Mouse (Mus musculus) lung, postnatal 4 days (tissue): ENCODE results near the gene Acad10.

Source experiments
- DNase-seq, 2 experiments: peaks; one replicate each; pipeline ENCODE4 v3.0.0; 2021

The Acad10 gene

GRCm38 (mm10) chr5:121595758-121596157 lies 64.6 kb downstream of the Acad10 start:
- no peak for DNase-seq

- no peak for DNase-seq
Observed at GRCm38 (mm10) chr5:121594714-121595313, 65.5 kb downstream of the Acad10 start.

DNA sequence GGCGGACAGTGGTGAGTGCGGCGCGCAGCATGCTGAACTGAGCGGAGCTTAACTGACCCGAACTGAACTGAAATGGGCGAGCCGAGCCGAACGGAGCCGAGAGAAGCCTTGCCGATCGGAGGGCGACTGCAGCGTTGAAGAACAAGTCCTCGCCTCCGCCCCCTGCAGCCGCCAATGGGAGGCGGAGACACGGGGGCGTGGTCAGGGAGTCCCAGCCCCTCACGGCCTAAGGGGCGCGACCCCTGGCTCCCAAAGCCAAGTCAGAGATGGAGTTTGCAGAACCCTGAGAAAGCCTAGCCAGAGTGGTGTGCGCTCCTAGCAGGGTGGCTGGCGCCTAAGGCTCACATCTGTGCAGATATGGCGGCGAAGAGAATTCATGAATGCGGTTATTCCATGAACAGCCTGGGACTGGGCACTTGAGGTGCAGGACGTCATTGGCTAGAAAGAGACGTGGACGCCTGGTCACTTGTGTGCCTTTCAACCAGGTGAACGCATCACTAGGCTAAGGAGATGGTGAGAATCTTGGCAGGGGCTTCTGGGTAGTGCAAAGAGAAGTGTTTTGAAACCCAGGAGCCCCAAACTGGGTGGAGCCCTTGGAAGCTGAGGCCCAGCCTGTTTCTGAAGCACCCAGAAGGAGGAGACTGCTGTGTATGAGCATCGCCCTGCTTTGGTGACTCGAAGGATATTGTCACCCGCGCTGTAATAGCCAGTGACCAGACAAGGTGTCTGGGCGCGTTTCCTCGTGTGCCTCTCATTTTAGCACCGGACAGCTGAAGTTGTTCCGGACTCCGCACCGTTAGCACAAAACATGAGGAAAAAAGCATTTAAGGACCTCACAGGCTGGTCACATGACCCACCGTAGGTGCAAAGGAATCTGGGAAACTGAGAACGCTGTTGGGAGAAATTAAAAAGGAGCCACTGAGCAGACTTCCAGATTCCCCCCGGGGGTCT lies 66.6 kb downstream of the Acad10 start, which contains the start of gene Aldh2:
TSS of gene Aldh2 (minus strand) at position 374 of the 951 bp plus-strand sequence.
- DNase-seq = peak; percentile 90 to 95

DNA sequence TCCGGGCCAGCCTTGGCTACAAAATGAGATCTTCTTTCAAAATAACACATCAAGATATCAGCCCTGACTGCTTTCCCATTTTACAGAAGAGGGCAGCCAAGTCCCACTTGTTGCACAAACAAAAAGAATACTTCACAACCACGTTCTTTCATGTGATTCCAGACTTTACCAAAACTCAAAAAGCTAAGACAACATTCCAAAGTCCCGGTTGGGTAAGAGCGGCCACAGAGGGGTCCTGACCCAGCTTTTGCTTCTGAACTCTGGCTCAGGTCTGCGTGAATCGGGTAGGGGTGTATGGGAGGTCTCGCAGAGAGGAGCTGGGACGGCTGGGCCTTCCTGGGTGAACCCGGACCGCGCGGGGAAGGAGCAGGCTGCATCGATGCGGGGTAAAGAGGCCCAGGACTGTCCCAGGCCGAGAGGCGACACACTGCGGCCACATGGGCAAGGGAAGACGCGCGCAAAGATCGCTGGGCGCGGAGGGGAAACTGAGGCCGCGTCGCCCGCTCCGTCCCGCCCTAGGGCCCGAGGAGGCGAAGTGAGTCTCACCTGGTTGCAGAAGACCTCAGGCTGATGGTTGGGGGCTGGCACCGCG lies 67.4 kb downstream of the Acad10 start:
- no peak for DNase-seq

GRCm38 (mm10) chr5:121592064-121592815 lies 68.1 kb downstream of the Acad10 start:
- DNase-seq = no peak

- DNase-seq = peak in 1 of 2 experiments; percentile 52
Observed at GRCm38 (mm10) chr5:121591417-121592063, 68.8 kb downstream of the Acad10 start.

DNA sequence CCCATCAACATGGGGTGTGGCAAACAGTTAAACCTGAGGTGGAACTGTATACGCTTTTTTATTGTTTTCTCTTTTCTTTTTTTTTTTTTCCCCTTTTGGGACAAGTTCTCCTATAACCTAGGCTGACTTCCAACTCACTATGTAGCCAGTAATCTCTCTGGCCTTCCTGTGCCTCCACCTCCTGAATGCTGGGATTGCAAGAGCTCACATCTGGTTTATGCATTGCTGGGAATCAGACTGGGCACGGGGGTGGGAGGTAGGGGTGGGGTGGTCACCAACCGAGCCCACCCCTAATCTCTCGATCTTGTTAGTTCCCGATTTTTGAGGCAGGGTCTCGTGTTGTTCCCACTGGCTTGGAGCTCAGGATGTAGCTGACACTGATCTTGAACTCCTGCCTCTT lies 70.4 kb downstream of the Acad10 start:
- no peak for DNase-seq

- peak; percentile 74 to 86 for DNase-seq
Observed at GRCm38 (mm10) chr5:121586400-121587039, 73.8 kb downstream of the Acad10 start.

GRCm38 (mm10) chr5:121585699-121586098 lies 74.6 kb downstream of the Acad10 start:
- DNase-seq = no peak

DNA sequence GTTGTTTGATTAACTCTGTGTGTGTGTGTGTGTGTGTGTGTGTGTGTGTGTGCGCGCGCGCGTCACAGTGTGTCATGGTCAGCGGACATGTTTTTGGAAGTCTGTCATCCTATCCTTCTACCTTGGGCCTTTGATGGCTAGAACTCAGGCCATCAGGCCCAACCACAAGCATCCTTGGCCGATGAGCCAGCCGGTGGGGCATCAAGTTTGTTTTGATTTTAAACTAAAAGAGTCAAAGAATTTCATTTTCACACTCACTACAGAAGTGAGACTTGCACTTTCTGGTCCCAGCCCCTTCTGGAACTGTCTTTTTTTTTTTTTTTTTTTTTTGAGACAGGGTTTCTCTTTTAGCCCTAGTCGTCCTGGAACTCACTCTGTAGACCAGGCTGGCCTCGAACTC lies 75.3 kb downstream of the Acad10 start:
- DNase-seq = no peak

DNA sequence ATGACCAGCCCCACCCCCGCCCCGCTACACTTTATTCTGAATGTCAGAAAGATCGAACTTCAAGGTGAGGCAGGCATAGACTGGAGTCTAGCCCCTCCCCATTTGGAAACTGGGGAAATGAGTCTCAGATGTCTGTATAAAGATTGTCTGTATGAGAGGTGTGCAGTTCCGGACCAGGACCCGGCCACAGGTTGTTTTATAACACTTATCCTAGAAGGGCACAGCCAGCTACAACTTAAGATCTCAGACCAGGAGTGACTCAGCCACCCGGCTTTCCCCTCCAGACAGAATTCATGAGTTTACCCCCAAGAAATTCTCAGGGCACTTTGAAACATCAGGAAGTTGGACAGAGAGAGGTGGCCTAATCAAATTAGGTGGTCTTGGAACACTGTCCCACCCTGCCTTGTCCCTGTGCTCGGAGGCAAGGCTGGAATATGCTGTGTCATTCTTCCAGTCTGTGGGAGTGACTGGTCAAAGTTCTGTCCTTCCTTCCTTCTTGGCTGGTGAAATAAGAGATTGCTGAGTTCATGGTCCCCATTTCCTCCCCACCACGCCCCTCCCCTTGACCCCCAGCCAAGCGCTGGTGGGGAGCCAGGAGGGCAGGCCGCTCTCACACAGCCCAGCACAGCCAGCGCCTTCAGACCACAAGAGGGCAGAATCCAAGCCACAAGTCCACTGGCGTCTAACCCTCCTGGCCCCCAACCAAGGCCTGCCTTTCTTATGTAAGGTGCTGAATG lies 76.4 kb downstream of the Acad10 start:
- DNase-seq = peak; percentile 96 to 97

DNA sequence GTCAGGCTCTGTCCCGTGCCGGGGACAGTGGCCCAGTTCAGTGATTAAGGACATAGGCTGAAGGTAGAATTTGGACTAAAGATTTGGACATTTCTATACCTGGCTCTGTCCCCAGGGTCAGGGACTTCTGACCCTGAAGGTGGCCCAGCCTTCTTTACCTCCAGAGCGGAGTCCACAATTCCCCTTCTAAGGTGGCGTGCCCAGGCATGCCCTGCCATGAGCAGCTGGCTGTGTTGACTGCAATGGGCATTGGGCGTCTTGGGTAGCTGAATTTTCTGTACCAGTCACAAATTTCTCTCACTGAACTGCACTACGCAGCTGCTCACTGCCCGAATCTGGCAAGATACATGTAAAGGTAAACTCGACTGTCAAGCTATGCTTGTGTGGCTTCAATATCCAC lies 78.4 kb downstream of the Acad10 start:
- DNase-seq = no peak

DNA sequence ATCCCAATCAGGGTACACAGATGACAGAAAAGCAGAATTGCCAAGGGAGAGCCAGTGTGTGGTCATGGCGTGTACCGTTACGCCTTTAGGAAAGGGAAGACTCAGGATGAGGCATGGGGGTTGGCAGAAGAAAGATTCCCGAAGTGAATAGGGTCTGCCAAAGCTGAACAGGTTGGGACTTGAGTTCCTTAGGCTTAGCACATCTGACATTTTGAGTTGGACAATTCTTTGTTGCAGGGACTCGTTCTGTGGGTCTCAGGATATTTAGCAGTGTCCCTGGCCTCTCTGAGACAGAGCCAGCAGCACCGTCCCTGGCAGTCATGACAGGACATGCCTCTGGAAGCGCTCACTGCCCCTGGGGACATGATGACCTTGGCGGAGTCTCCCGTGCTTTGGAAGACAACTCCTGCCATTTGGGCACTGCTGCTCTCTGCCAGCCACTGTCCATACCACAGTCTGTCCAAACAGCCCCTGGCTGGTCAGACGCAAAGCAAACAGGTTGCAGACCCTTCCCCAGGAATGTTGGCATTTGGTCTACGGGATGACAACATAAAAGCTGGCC lies 83.3 kb downstream of the Acad10 start:
- no peak for DNase-seq

DNA sequence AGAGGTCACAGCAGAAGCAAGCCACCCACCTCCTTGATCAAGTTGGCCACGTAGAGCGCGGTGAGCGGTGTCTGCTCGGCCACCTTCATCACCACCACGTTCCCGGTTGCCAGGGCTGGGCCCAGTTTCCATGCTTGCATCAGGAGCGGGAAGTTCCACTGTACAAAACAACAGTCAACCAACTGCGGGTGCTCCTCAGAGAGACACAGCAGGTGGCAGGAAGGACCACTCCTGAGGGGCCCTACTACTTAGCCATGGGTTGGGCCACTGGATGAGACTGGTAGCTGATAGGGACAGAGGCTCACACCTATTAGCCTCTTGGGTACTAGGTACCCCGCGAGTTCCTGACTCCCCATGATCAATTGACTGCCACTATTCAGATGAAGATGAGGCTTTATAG lies 84.4 kb downstream of the Acad10 start:
- no peak for DNase-seq

DNA sequence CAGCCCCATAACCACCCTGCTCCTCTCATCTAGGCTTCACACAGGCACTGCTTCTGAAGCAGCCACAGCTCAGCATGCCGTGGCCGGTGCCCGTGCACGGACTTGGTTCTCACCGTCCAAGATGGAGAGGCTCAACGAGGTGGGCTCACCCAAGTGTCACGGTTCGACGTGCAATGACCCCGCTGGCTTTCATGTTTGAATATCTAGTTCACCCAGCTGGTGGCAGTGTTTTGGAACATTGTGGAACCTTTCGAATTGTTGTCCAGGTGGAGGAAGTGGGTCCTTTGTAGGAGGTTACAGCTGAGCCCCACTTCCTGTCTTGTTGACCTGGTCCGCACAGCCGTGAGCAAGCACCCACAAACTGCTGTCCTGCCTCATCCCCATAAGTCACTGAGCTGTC lies 86.2 kb downstream of the Acad10 start:
- no peak for DNase-seq
